Mouse (Mus musculus) cortical plate, adult 2 months (tissue): ENCODE data around the gene Sdsl. TPM values are rescaled to one million over a fixed set of nuclear protein-coding genes. Genes with fewer than 3 reads are reported as not detected.

Experiments used
- H3K27ac ChIP-seq: fragments of 200-500 bp; 2 replicates; pipeline ENCODE4 v1.5.1; 2012; ENCODE audit warnings: low read length, control low read depth, inconsistent platforms; ENCODE audit not compliant: insufficient read depth
- H3K4me1 ChIP-seq: fragments of 200-500 bp; 2 replicates; pipeline ENCODE4 v1.6.1; 2011; ENCODE audit warnings: low read length; ENCODE audit not compliant: control insufficient read depth, insufficient read depth
- H3K4me3 ChIP-seq: fragments of 200-500 bp; 2 replicates; pipeline ENCODE4 v1.5.1; 2011; ENCODE audit warnings: mild to moderate bottlenecking, low read length, control low read depth; ENCODE audit not compliant: insufficient read depth
- CTCF ChIP-seq: fragments of 200-500 bp; IDR thresholded peaks from 2 replicates; pipeline ENCODE4 v1.5.1; 2011; ENCODE audit warnings: mild to moderate bottlenecking, control low read depth, low read length; ENCODE audit not compliant: insufficient read depth; ENCODE audit errors: extremely low read depth
- POLR2A ChIP-seq: fragments of 200-500 bp; IDR thresholded peaks from 2 replicates; pipeline ENCODE4 v1.6.1; 2011; ENCODE audit warnings: mild to moderate bottlenecking, low read length, control low read depth; ENCODE audit not compliant: insufficient read depth; ENCODE audit errors: extremely low read depth
- polyA plus RNA-seq: library from polyadenylated mRNA; depleted of rRNA; stranded (reverse); fragments of >200 nt; gene quantifications from 2 replicates; pipeline ENCODE4 v1.2.3, GENCODE M21; 2012

Gene Sdsl
- polyA plus RNA-seq, 1 experiment: 8.1 TPM

GRCm38 (mm10) chr5:120432486-120433015 is 40.1 kb downstream of the Sdsl start:
- no peak for TF ChIP-seq POLR2A
- TF ChIP-seq CTCF: no peak
- H3K4me3 ChIP-seq: no peak overlapping the region
- H3K27ac ChIP-seq: no peak overlapping the region
- no peaks in the 10 kb centered on the region for H3K4me1 ChIP-seq

- H3K27ac ChIP-seq: no peak within 1 kb of the TSS
- TF ChIP-seq POLR2A (no peak), CTCF (no peak)
- no peak within 1 kb of the TSS for H3K4me3 ChIP-seq
- no peaks in the 10 kb centered on the region for H3K4me1 ChIP-seq
Measured at GRCm38 (mm10) chr5:120431649-120432485, 40.7 kb downstream of the Sdsl start, which contains the start of gene Lhx5. Lhx5 (plus strand) TSS chr5:120431699.

GRCm38 (mm10) chr5:120431001-120431583 is 41.5 kb downstream of the Sdsl start:
- H3K27ac ChIP-seq: no peak overlapping the region
- H3K4me1 ChIP-seq: no peaks in the 10 kb centered on the region
- H3K4me3 ChIP-seq: no peak overlapping the region
- no peak for TF ChIP-seq POLR2A
- no peak for TF ChIP-seq CTCF

- TF ChIP-seq POLR2A (no peak), CTCF (no peak)
- no peak overlapping the region for H3K27ac ChIP-seq
- no peaks in the 10 kb centered on the region for H3K4me1 ChIP-seq
- no peak overlapping the region for H3K4me3 ChIP-seq
Measured at GRCm38 (mm10) chr5:120429692-120430091, 42.9 kb downstream of the Sdsl start.

GRCm38 (mm10) chr5:120428990-120429389 is 43.6 kb downstream of the Sdsl start:
- Histone ChIP-seq H3K4me3 (no peak overlapping the region), H3K27ac (no peak overlapping the region), H3K4me1 (no peaks in the 10 kb centered on the region)
- no peak for TF ChIP-seq POLR2A
- TF ChIP-seq CTCF: no peak

GRCm38 (mm10) chr5:120428189-120428838 is 44.3 kb downstream of the Sdsl start:
- H3K27ac ChIP-seq: no peak overlapping the region
- H3K4me1 ChIP-seq: no peaks in the 10 kb centered on the region
- no peak overlapping the region for H3K4me3 ChIP-seq
- TF ChIP-seq POLR2A (no peak), CTCF (no peak)

- Histone ChIP-seq H3K4me1 (no peaks in the 10 kb centered on the region), H3K4me3 (no peak overlapping the region), H3K27ac (no peak overlapping the region)
- TF ChIP-seq POLR2A (no peak), CTCF (no peak)
Measured at GRCm38 (mm10) chr5:120427451-120427938, 45.1 kb downstream of the Sdsl start.

- Histone ChIP-seq H3K4me1 (no peaks in the 10 kb centered on the region), H3K4me3 (no peak overlapping the region), H3K27ac (no peak overlapping the region)
- TF ChIP-seq CTCF: no peak
- TF ChIP-seq POLR2A: no peak
Measured at GRCm38 (mm10) chr5:120426572-120426971, 46.0 kb downstream of the Sdsl start.

GRCm38 (mm10) chr5:120425711-120426110 is 46.9 kb downstream of the Sdsl start:
- TF ChIP-seq POLR2A (no peak), CTCF (no peak)
- H3K4me3 ChIP-seq: no peak overlapping the region
- no peaks in the 10 kb centered on the region for H3K4me1 ChIP-seq
- no peak overlapping the region for H3K27ac ChIP-seq
